Mouse (Mus musculus) MEL (cell line): ENCODE measurements around the gene Gmds. TPM values are rescaled to one million over a fixed set of nuclear protein-coding genes. Genes with fewer than 3 reads are reported as not detected.

Source experiments
- DNase-seq: peaks from one replicate; pipeline ENCODE4 v3.0.0; 2011; ENCODE audit warnings: low read depth, low spot score
- H3K27ac ChIP-seq: 2 replicates; pipeline ENCODE4 v1.5.1; 2012; ENCODE audit warnings: low read depth, mild to moderate bottlenecking, control low read depth, low read length, moderate library complexity; ENCODE audit not compliant: control insufficient read depth
- H3K27me3 ChIP-seq, 2 experiments: fragments of 150-350 bp in 1 of 2; sonication (generic) in 1 of 2; 2 replicates each; pipeline ENCODE4 v1.6.1; 2012; ENCODE audit warnings: low read length in 2 of 2, mild to moderate bottlenecking in 2 of 2, improper control_type of control experiment in 1 of 2, moderate library complexity in 1 of 2; ENCODE audit not compliant: insufficient read depth in 2 of 2, control insufficient read depth in 1 of 2
- H3K36me3 ChIP-seq, 2 experiments: 2 replicates each; pipeline ENCODE4 v1.6.1; 2012 to 2014; ENCODE audit warnings: low read length in 2 of 2, improper control_type of control experiment in 1 of 2, inconsistent platforms in 1 of 2, mild to moderate bottlenecking in 1 of 2; ENCODE audit not compliant: insufficient read depth in 2 of 2, control insufficient read depth in 1 of 2
- H3K4me1 ChIP-seq, 2 experiments: fragments of 150-350 bp in 1 of 2; sonication (generic) in 1 of 2; 2 replicates each; pipeline ENCODE4 v1.6.1; 2012; ENCODE audit warnings: low read length in 2 of 2, improper control_type of control experiment in 1 of 2, mild to moderate bottlenecking in 1 of 2; ENCODE audit not compliant: insufficient read depth in 2 of 2, control insufficient read depth in 1 of 2
- H3K4me3 ChIP-seq, 2 experiments: fragments of 150-350 bp in 1 of 2; sonication (generic) in 1 of 2; 2 replicates each; pipeline ENCODE4 v1.5.1; 2012; ENCODE audit warnings: low read depth in 2 of 2, low read length in 2 of 2, mild to moderate bottlenecking in 2 of 2, moderate library complexity in 2 of 2, control low read depth in 1 of 2, improper control_type of control experiment in 1 of 2; ENCODE audit not compliant: control insufficient read depth in 1 of 2, insufficient read depth in 1 of 2
- H3K79me2 ChIP-seq: 2 replicates; pipeline ENCODE4 v1.6.1; 2012; ENCODE audit warnings: mild to moderate bottlenecking, low read length, moderate library complexity; ENCODE audit not compliant: control insufficient read depth, poor library complexity, insufficient read depth
- H3K9ac ChIP-seq: 2 replicates; pipeline ENCODE4 v1.6.1; 2012; ENCODE audit warnings: low read depth, mild to moderate bottlenecking, control low read depth, low read length, moderate library complexity; ENCODE audit not compliant: control insufficient read depth, poor library complexity, severe bottlenecking
- H3K9me3 ChIP-seq: fragments of 150-350 bp; sonication (generic); replicated peaks from 2 replicates; pipeline ENCODE4 v1.6.1; 2012; ENCODE audit warnings: mild to moderate bottlenecking, low read length, improper control_type of control experiment, moderate library complexity; ENCODE audit not compliant: insufficient read depth
- BHLHE40 ChIP-seq: IDR thresholded peaks from 2 replicates; pipeline ENCODE4 v1.6.1; 2012; ENCODE audit warnings: low read depth, mild to moderate bottlenecking, inconsistent platforms, low read length, improper control_type of control experiment, borderline replicate concordance
- CHD2 ChIP-seq: IDR thresholded peaks from 2 replicates; pipeline ENCODE4 v1.6.1; 2011; ENCODE audit warnings: low read length, improper control_type of control experiment
- E2F4 ChIP-seq: IDR thresholded peaks from 2 replicates; pipeline ENCODE4 v1.6.1; 2011; ENCODE audit warnings: low read depth, low read length, improper control_type of control experiment, borderline replicate concordance
- ELF1 ChIP-seq: IDR thresholded peaks from 2 replicates; pipeline ENCODE4 v1.6.1; 2014; ENCODE audit warnings: low read depth, mild to moderate bottlenecking, inconsistent platforms, low read length, improper control_type of control experiment, moderate library complexity
- EP300 ChIP-seq, 2 experiments: IDR thresholded peaks; 2 replicates each; pipeline ENCODE4 v1.6.1; 2011; ENCODE audit warnings: improper control_type of control experiment in 2 of 2, low read length in 2 of 2, low read depth in 1 of 2, mild to moderate bottlenecking in 1 of 2
- JUND ChIP-seq: IDR thresholded peaks from 2 replicates; pipeline ENCODE4 v1.6.1; 2011; ENCODE audit warnings: low read depth, mild to moderate bottlenecking, improper control_type of control experiment, low read length
- KAT2A ChIP-seq: conservative IDR thresholded peaks from 2 replicates; pipeline ENCODE4 v1.6.1; 2012; ENCODE audit warnings: low read depth, low read length, improper control_type of control experiment, inconsistent platforms
- MAX ChIP-seq: IDR thresholded peaks from 2 replicates; pipeline ENCODE4 v1.6.1; 2011; ENCODE audit warnings: low read length, improper control_type of control experiment
- MEF2A ChIP-seq: IDR thresholded peaks from 2 replicates; pipeline ENCODE4 v1.6.1; 2014; ENCODE audit warnings: low read depth, mild to moderate bottlenecking, inconsistent platforms, low read length, improper control_type of control experiment; ENCODE audit not compliant: poor library complexity, insufficient replicate concordance, severe bottlenecking; ENCODE audit errors: extremely low read depth
- MXI1 ChIP-seq: IDR thresholded peaks from 2 replicates; pipeline ENCODE4 v1.6.1; 2011; ENCODE audit warnings: mild to moderate bottlenecking, low read depth, low read length, improper control_type of control experiment
- NELFE ChIP-seq: IDR thresholded peaks from 2 replicates; pipeline ENCODE4 v1.6.1; 2011; ENCODE audit warnings: low read depth, low read length, improper control_type of control experiment
- NRF1 ChIP-seq: IDR thresholded peaks from 2 replicates; pipeline ENCODE4 v1.6.1; 2014; ENCODE audit warnings: low read depth, mild to moderate bottlenecking, inconsistent platforms, low read length, improper control_type of control experiment, moderate library complexity; ENCODE audit not compliant: poor library complexity, insufficient read depth, severe bottlenecking
- POLR2AphosphoS5 ChIP-seq: IDR thresholded peaks from 2 replicates; pipeline ENCODE4 v1.6.1; 2012; ENCODE audit warnings: low read depth, borderline replicate concordance, mild to moderate bottlenecking, inconsistent platforms, low read length, moderate library complexity, mixed read lengths
- SIN3A ChIP-seq: IDR thresholded peaks from 2 replicates; pipeline ENCODE4 v1.6.1; 2012; ENCODE audit warnings: low read length, improper control_type of control experiment, inconsistent platforms
- TAL1 ChIP-seq: IDR thresholded peaks from 2 replicates; pipeline ENCODE4 v1.6.1; 2012; ENCODE audit warnings: mild to moderate bottlenecking, inconsistent platforms, low read length, moderate library complexity, mixed read lengths
- TBP ChIP-seq: IDR thresholded peaks from 2 replicates; pipeline ENCODE4 v1.8.0; 2011; ENCODE audit warnings: low read depth, low read length, improper control_type of control experiment
- TCF12 ChIP-seq: IDR thresholded peaks from 2 replicates; pipeline ENCODE4 v1.6.1; 2014; ENCODE audit warnings: low read depth, mild to moderate bottlenecking, inconsistent platforms, low read length, improper control_type of control experiment, moderate library complexity
- USF1 ChIP-seq: IDR thresholded peaks from 2 replicates; pipeline ENCODE4 v1.6.1; 2014; ENCODE audit warnings: low read depth, mild to moderate bottlenecking, inconsistent platforms, low read length, improper control_type of control experiment, moderate library complexity
- USF2 ChIP-seq, 2 experiments: IDR thresholded peaks; 2 replicates each; pipeline ENCODE4 v1.6.1; 2011 to 2012; ENCODE audit warnings: improper control_type of control experiment in 2 of 2, low read length in 2 of 2, borderline replicate concordance in 1 of 2, inconsistent platforms in 1 of 2, low read depth in 1 of 2, mild to moderate bottlenecking in 1 of 2; ENCODE audit not compliant: insufficient read depth in 1 of 2
- ZC3H11A ChIP-seq: IDR thresholded peaks from 2 replicates; pipeline ENCODE4 v1.6.1; 2012; ENCODE audit warnings: low read depth, mild to moderate bottlenecking, inconsistent platforms, low read length, improper control_type of control experiment
- ZNF384 ChIP-seq: IDR thresholded peaks from 2 replicates; pipeline ENCODE4 v1.6.1; 2012; ENCODE audit warnings: low read depth, mild to moderate bottlenecking, inconsistent platforms, low read length, improper control_type of control experiment
- polyA plus RNA-seq, 2 experiments: library from polyadenylated mRNA; stranded (reverse) in 1 of 2; unstranded in 1 of 2; fragments of >175 nt in 1 of 2; fragments of >200 nt in 1 of 2; gene quantifications; 2 replicates each; pipeline versions ENCODE4 v1.2.1 to v1.2.4; 2012; ENCODE audit warnings: low replicate concordance in 2 of 2, low read depth in 1 of 2; ENCODE audit not compliant: insufficient read length in 2 of 2, insufficient read depth in 1 of 2, missing spikeins in 1 of 2
- total RNA-seq: library from RNA; depleted of rRNA; stranded (reverse); fragments of 300-350 nt; gene quantifications from 2 replicates; pipeline ENCODE4 v1.2.3, GENCODE M21; 2012

Gmds gene
- total and polyA plus RNA-seq, 3 experiments, result 17.4 to 32.2 TPM; not detected in 1

- Histone ChIP-seq H3K9me3 (no peaks in the 10 kb centered on the region), H3K27me3 (no peaks in the 10 kb centered on the region), H3K79me2 (no peaks in the 10 kb centered on the region), H3K27ac (no peak overlapping the region)
- DNase-seq, result no peak
- TF ChIP-seq EP300 (IDR thresholded peaks at IDR 0.05; ENCODE audit: low read depth in 1 of 2, low read length in 2 of 2), result no peak
- TF ChIP-seq E2F4, result no peak
- no peak for TF ChIP-seq CHD2
- no peak for TF ChIP-seq ZNF384
- TF ChIP-seq JUND, result no peak
- TF ChIP-seq TAL1, result no peak
- TF ChIP-seq MAX, result no peak
- no peak for TF ChIP-seq POLR2AphosphoS5
- TF ChIP-seq KAT2A, result no peak
- no peak for TF ChIP-seq NRF1
- TF ChIP-seq USF2 (IDR thresholded peaks at IDR 0.05; ENCODE audit: borderline replicate concordance in 1 of 2, insufficient read depth in 1 of 2, low read depth in 1 of 2, low read length in 2 of 2), result no peak
- TF ChIP-seq, all 39 proteins: peak for 0
- peaks cover 0 to 5% of the 10 kb centered on the region in 2 experiments; a peak in 2 of 4 replicates for H3K36me3 ChIP-seq
- H3K9ac ChIP-seq, result no peak overlapping the region
- H3K4me1 ChIP-seq, result 0 out of 4 replicates have a peak, but pooled peaks cover 0 to 4% of the 10 kb centered on the region in 2 experiments
- H3K4me3 ChIP-seq, result no peak overlapping the region
Measured at GRCm38 (mm10) chr13:32008116-32008641, 330.4 kb downstream of the Gmds start.

- Histone ChIP-seq H3K36me3 (peaks cover 0 to 6% of the 10 kb centered on the region in 2 experiments; a peak in 1 of 4 replicates), H3K27me3 (no peaks in the 10 kb centered on the region), H3K79me2 (no peaks in the 10 kb centered on the region), H3K4me3 (no peak overlapping the region), H3K9ac (no peak overlapping the region), H3K27ac (no peak overlapping the region), H3K4me1 (peaks cover 4 to 5% of the 10 kb centered on the region in 2 experiments; a peak in 3 of 4 replicates), H3K9me3 (no peaks in the 10 kb centered on the region)
- no peak for TF ChIP-seq ELF1
- no peak for TF ChIP-seq USF1
- TF ChIP-seq JUND, result no peak
- no peak for TF ChIP-seq BHLHE40
- no peak for TF ChIP-seq EP300 (IDR thresholded peaks at IDR 0.05; ENCODE audit: low read depth in 1 of 2, low read length in 2 of 2)
- TF ChIP-seq TCF12, result no peak
- no peak for TF ChIP-seq TBP
- TF ChIP-seq ZNF384, result no peak
- TF ChIP-seq ZC3H11A, result no peak
- TF ChIP-seq NELFE, result no peak
- TF ChIP-seq CHD2, result no peak
- no peak for TF ChIP-seq MEF2A
- no peak for TF ChIP-seq SIN3A
- no peak for TF ChIP-seq MXI1
- no peak for TF ChIP-seq E2F4
- DNase-seq, result no peak
Measured at GRCm38 (mm10) chr13:31993391-31993790, 345.1 kb downstream of the Gmds start.
